Mouse (Mus musculus) retina, embryonic 14.5 days (tissue): ENCODE measurements around the gene Olfr550.
"Not testable (repeated sequence)": the region's sequence is repeated elsewhere in the genome, so short reads cannot be mapped to it uniquely, and the experiment has no call there.

Experiments
- DNase-seq: peaks from one replicate; pipeline ENCODE4 v3.0.0-alpha.2; 2015; ENCODE audit warnings: low spot score

The Olfr550 gene

DNA sequence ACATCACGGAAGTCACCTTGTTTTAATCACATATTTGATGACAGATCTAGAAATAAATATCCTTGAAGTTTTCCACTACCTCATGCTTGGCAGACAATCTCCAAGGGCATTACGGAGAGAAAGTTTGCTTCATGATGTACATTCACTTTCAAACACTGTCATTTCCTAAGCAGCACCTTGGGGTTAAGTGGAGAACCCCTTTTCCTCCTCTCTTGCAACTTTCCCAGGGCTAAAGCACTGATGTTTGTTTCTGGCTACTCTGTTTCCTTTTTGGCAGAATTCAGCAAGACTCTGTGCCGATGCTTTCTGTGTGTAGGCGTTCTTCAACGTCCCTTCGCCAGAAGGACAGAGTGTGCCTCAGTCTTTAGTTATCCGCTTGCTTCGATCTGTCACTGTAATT lies at the start of gene Olfr550:
Gene Olfr550 (plus strand): TSS at position 301 of the 400 bp plus-strand sequence.
- no peak for DNase-seq

DNA sequence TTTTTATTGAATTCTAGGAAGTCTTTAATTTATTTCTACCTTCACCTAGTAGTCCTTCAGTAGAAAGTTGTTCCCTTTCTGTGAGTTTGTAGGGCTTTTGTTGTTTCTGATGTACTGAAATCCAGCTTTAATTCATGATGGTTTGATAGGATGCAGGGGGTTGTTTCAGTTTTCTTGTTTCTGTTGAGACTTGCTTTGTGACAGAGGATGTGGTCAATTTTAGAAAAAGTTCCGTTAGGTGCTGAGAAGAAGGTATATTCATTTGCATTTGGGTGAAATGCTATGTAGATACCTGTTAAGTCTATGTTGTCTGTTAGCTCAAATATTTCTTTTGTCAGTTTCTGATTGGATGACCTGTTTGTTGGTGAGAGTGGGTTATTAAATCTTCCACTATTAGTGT lies 42.2 kb upstream of the Olfr550 start:
- DNase-seq: no peak

DNA sequence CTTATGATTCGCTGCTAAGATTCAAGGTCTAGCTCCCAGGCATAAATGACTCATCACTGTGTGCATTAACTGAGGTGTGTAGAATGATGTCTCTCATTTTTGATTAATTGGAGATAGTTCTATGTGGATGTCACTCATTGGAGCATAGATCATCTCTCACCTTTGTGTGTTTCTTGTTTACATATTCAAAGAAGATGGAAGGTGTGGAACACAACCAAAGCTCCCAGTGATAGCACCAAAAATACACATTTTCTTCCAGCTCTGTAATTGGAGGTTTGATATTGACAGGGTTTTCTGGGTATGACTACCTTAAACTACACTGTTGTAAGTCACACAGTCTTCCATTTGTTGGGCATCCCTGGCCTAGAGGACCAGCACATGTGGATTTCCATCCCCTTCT lies 36.8 kb upstream of the Olfr550 start, which contains the start of gene Olfr547:
Gene Olfr547 (plus strand): TSS at position 301 of the 400 bp plus-strand sequence.
- no peak for DNase-seq

DNA sequence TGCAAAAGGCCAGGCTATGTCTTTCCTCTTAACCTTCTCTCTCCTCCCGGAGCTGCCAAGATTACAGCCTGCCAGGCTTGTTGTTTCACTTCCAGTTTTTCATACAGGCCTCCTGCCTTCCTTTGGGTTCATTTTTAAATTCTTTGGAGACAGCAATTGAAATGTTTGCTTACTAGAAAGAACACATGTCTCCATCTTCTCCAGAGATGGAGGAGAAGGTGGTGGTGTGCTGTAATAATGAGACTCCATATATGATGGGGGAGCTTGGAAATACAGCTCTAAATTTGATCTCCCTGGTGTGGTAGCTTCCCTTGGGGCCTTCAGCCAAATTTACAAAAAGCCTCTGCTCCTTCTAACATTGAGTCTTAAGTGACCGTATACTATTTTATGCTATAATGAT lies 30.6 kb upstream of the Olfr550 start, which contains the start of gene Olfr548-ps1:
Gene Olfr548-ps1 (plus strand): TSS at position 301 of the 400 bp plus-strand sequence.
- no peak for DNase-seq

DNA sequence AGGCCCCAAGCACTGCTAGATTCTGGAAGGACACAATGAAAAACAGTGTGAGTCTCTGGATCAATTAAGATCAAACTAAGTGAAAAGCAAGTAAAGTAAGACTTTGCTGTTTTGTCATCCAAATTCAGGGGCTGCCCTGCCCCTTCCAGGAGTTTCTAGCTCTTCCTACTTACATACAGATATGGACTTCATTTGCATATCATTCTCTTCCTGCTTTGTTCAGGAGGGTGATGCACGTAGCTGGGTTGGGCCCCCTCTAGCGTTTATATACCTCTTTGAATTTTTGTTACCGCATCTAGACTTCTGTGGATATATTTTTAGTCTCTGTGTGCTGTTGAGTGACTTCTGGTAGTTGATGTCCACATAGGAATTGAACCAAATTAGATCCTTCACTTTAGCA lies 30.0 kb upstream of the Olfr550 start:
- no peak for DNase-seq

DNA sequence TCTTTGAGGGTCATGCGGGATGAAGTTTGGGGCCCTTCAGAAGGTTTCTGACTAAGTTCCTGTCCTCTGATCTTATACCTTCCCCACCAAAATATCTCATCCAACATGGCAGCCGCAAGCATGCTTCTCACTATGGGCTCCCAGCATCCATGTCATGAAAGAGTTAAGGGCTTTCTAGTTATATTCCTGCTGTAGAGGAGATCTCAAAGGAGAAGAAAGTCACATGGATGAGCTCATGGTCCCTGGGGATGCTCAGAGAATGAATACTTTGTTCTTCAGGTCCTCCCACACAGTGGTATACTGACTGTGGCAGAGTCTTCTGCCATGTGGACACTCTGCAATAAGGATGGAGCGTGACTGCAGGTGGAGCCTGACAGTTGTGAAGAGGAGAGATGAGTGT lies 21.7 kb upstream of the Olfr550 start, which contains the start of gene Olfr549:
Gene Olfr549 (plus strand): TSS at position 301 of the 400 bp plus-strand sequence.
- no peak for DNase-seq

DNA sequence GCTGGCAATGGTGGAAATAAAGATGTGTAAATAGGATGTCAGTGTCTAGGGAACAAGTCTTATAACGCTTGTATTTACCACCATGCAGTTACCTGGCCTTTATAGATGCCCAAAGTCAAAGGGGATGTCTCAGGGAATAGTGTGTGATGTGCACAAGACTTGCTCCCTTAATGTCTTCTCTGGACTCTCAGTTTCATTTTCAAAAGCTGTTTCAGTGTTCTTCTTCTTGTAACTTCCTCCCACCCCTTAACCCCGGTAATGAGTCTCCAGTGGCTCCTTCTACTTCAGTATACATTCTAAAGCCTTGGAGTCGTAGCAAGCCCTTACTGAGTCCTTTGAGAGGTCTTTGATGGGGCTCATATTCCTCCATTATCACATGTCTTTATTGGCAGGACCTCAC lies 18.0 kb upstream of the Olfr550 start:
- DNase-seq: no peak

DNA sequence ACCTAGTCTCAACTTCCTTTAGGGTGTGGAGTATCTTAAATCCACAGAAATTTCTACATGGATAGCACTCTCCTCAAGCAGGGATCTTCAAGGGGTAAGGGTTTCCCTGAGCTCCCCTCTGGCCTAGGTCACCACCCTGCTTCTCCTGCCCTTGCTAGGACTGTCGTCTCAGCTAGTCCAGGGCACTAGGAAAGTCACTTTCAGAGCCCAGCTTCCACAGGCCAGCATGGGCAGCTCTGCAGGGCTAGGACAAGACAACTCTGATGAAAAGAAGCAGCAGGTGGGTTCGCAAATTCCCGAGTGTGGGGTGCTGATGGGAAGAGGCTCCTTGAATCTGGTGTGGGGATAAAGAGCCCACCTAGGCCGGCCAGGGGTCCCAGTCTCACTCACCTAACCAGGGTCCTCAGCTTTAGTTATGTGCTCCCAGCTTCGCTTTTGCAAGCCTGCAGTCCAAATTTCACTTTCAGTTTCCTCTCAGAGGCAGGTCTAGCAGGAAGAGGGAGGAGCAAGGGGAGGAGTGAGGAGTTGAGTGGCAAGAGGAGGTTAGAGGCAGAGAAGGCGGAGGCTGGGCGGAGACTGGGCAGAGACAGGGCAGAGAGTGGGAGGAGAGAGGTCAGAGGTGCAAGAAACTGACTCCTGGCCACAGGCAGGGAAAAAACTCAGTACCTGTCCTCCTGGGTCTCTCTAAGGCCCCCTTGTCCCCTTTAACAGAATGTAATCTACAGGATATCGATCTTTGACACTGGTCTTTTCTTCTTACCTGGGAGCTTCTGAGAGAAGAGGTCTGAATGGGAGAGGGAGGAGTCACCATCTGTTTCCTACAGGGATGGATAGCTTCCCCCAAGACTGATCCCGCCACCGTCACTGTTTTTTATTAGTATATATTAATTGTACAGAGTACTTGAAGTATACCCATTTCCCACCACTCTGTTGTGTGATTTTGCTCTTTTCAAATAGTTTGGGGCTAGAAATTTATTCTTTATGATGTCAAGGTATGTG lies 5.9 kb upstream of the Olfr550 start, which contains the start of gene Trim21:
Gene Trim21 (minus strand): TSS at position 488 of the 999 bp plus-strand sequence.
- peak; percentile 79 for DNase-seq

DNA sequence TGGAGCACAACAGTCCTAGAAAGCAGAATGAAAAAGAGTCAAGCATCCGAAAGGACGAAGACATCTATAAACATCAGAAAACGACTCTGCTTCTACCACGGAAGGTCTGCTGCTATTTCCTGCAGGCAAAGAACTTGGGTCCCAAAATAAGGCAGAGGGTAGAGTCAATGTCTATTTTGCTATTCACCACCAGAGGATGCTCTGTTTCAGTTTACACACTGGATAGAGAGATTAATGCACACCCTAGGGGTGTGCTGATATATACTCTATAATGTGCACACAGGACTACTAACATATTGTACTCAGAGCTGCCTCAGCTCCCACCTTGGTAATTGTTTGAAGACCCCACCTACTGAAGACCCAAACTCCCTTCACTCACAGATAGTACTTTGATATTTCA lies 5.0 kb upstream of the Olfr550 start:
- no peak for DNase-seq

DNA sequence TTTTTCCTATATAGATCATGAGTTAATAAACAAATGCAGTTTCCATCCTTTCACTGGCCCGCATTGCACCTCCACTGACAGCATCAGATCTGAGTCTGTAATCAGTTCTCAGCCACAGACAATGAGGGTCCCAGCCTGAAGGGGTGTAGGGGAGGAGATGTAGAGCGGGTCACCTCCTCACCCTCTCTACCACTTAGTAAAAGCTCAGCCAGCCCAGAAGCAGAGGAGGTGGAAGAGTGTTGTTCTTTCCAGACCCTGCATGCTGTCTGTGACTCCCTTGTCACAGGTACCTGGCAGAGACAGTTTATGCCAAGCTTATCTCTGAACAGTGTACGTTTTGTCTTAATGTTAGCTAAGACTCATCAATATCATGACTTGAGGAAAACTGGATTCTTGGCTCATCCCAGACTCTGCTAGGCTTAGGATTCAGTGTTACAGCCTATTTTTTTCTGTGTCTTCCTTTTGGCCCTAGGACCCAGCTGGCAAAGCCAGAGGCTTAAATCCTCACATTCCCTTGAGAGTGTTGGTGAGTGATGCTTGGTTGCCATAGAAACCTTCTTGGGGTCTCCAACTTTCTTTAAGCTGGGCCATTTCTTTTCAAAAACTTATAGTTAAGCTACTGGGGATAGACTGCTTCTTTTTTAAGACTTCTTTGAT lies 2.1 kb downstream of the Olfr550 start:
- peak; percentile 9 for DNase-seq

DNA sequence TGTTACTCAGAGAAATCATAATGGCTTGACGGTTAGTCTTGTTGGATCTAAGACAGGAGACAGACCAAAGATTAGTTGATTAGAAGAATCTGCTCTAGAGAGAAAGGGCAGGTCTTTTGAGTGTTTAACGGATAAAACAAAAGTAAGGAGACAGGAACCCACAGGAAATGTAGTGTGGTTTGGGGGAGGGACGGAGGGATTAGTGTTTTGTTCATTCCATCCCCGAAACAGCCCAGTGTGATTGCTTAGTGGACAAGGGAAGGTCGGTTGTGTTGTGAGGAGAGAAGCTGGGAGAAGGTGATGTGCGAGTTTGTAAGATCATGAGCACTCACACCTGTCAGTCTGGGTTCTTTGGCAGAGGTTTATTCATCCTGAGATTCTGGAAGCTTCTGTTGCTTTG lies 4.8 kb downstream of the Olfr550 start:
- DNase-seq: no peak

DNA sequence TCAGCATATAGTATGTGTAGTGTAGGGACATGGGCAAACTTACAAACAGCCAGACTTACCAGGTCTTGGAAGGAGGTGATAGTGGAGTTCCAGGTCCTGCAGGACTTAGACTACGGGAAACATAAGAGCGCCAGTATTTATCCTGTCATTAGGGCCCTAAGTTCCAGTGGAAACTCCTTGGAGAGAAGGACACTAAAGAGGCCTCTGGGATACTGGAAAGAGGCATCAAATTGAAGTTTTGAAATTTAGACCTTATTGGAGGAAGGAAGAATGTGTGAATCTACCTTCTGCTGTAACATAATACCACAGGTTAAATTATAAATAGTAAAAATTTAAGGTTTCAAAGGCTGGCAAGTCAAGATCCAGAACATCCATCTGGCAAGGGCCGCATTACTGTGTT lies 20.5 kb downstream of the Olfr550 start, which contains the start of gene Olfr551:
Gene Olfr551 (minus strand): TSS at position 101 of the 400 bp plus-strand sequence.
- DNase-seq: no peak

DNA sequence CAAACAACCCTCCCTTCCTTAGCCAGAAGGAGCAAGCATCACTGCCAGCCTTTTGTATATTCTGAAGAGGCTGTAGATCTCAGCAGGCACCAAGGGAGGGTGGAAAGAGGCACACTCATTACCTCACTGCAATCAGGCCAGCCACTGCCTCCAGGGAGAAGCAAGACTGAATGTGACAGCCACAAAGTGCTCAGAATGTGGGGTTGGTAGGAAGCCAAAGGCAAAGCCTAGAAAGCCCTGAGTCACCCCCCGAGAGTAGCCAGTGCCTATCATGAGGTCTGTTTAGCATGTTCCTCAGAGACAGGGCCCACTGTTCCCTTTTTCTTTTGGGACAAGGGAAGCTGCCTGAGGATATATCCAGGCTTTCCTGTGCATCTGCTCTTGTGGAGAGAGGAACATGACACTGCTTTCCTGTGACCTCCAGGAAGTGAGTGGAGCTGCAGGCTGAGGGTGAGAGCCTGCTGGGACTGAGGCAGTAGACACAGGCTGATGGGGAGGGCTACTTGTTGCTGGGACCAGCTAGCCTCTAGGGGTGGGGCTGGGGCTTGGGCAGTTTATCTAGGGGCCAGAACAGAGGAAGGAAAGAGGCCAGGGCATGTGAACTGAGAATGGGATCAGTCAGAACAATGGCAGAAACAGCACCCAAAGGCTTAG lies 26.3 kb downstream of the Olfr550 start, which contains the start of gene Olfr552:
Gene Olfr552 (plus strand): TSS at position 393 of the 654 bp plus-strand sequence.
- DNase-seq: no peak

DNA sequence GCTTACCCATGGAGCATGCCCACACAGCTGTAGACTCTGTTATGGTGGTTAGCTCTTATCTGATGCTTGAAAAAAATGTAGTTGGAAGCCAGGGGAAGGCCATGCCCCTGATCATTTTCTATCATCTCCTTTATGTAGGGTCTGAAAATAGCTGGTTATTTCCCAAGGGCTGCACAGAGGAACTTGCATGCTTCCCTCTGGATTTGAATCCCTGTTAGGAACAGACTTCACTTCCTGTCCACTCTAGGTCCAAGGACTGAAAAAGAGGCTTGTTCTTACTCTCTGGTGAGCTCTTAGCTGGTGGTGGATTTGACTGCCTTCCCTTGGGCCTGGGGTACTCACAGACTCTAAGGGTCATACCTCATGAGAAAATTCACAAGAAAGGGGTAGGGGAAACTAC lies 46.9 kb downstream of the Olfr550 start, which contains the start of gene Olfr553:
Gene Olfr553 (minus strand): TSS at position 101 of the 400 bp plus-strand sequence.
- DNase-seq: no peak

DNA sequence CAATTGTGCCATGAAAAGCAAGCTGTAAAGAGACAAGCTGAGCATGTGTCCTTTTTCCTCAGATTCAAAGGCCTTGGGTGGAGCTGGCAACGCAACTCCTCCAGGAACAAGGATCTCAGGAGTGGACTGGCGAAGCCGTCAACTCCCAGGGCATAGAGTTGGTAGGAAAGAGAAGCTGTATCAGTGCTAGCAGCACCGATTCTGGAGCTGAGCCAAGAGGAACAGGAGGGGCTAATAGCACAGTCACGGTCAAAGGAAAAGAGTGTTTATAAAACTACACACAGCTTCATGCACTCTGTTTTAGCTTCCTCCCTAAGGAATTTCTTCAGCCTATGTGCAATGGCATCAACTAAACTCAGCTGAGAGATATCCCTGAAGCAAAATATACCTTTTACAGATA lies 48.4 kb downstream of the Olfr550 start:
- DNase-seq: no peak

DNA sequence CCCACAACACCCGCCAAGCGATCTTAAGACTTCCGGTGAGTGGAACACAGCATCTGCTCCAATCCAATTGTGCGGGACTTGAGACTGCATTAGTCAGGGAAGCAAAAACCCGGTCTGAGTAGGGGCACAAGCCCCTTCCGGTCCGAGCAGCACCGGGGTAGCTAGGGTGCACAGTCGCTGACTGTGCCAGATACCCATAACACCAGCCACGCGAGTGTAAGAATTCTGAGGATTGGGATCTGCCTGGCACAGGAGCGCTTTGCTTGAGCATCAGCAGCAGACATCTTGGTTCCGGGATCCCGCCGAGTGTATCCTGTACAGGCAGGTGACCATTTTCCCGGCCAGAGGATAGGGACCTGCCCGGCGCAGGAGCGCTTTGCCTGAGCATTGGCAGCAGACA lies 49.1 kb downstream of the Olfr550 start:
- not testable (repeated sequence) for DNase-seq
